16 mouse cellular contexts compared by ENCODE assay signal in the genomic region with DNA sequence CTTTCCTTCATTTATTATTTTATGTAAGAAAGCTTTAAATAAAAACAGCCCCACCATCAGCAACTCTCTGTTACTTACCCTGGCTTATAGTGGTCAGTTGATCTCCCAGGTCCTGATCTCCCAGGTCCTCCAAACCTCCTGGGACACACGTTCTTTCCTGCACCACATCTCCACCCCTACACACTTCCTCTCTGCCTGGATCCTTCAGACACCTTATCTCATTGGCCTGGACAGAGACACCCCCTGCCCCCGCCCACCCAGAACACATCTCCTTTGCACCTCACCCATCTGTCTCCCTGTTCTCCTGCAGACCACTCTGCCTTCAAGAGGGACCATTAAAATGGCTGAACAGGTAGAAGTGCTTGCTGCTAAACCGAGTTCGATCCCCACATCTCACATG. TPM values are rescaled to one million over a fixed set of nuclear protein-coding genes. Genes with fewer than 3 reads are reported as not detected.
"Had no signal": no experiment of that assay in that cellular context is flagged by ENCODE, and none has a peak within 500 bp of the region (broad histone marks: within the 10 kb centered on the region; RNA-seq: fewer than 3 reads in every experiment).

No protein-coding gene starts in this region.

- H3K9me3 ChIP-seq: midbrain, embryonic 10.5 days; midbrain, embryonic 12.5 days; neural tube, embryonic 13.5 days; neural tube, embryonic 15.5 days had no signal

- H3K36me3 ChIP-seq: midbrain, embryonic 10.5 days; midbrain, embryonic 12.5 days; neural tube, embryonic 13.5 days; neural tube, embryonic 15.5 days had no signal

- H3K4me2 ChIP-seq: lung, embryonic 14.5 days; midbrain, embryonic 12.5 days; neural tube, embryonic 13.5 days had no signal

- H3K27ac ChIP-seq: midbrain, embryonic 10.5 days; midbrain, embryonic 12.5 days; neural tube, embryonic 13.5 days had no signal

- H3K4me3 ChIP-seq: midbrain, embryonic 10.5 days; midbrain, embryonic 12.5 days; myocyte; neural tube, embryonic 13.5 days; neural tube, embryonic 15.5 days had no signal

- H3K9ac ChIP-seq: lung, embryonic 14.5 days; midbrain, embryonic 12.5 days; neural tube, embryonic 13.5 days; neural tube, embryonic 15.5 days had no signal

RNA-seq across cellular contexts. Expression of a gene that starts 1.6 kb away (rescaled TPM):
- polyA plus RNA-seq: lung, embryonic 14.5 days; lung, embryonic 16.5 days; midbrain, embryonic 12.5 days; neural tube, embryonic 13.5 days; stomach, embryonic 14.5 days had no signal

RNA-seq across cellular contexts. Expression of a gene that starts 29.4 kb away (rescaled TPM):
- total RNA-seq: megakaryocyte, adult 5-6 weeks; megakaryocyte-erythroid progenitor cell, adult 5-6 weeks had no signal
- polyA plus RNA-seq: lung, embryonic 14.5 days; lung, embryonic 16.5 days; midbrain, embryonic 10.5 days; midbrain, embryonic 14.5 days; midbrain, embryonic 16.5 days; myocyte; neural tube, embryonic 11.5 days; neural tube, embryonic 13.5 days; neural tube, embryonic 15.5 days; small intestine, adult 2 months; stomach, embryonic 14.5 days; stomach, embryonic 16.5 days; thymus, postnatal 0 days had no signal

RNA-seq across cellular contexts. Expression of a gene that starts 41.4 kb away (rescaled TPM):
- total RNA-seq: megakaryocyte, adult 5-6 weeks; megakaryocyte-erythroid progenitor cell, adult 5-6 weeks had no signal
- polyA plus RNA-seq: lung, embryonic 14.5 days; lung, embryonic 16.5 days; midbrain, embryonic 10.5 days; midbrain, embryonic 12.5 days; midbrain, embryonic 14.5 days; midbrain, embryonic 16.5 days; myocyte; neural tube, embryonic 11.5 days; neural tube, embryonic 13.5 days; neural tube, embryonic 15.5 days; small intestine, adult 2 months; stomach, embryonic 14.5 days; stomach, embryonic 16.5 days; thymus, postnatal 0 days had no signal

RNA-seq across cellular contexts. Expression of a gene that starts 52.8 kb away (rescaled TPM):
- total RNA-seq: megakaryocyte, adult 5-6 weeks; megakaryocyte-erythroid progenitor cell, adult 5-6 weeks had no signal
- polyA plus RNA-seq: lung, embryonic 14.5 days; lung, embryonic 16.5 days; midbrain, embryonic 10.5 days; midbrain, embryonic 12.5 days; midbrain, embryonic 14.5 days; midbrain, embryonic 16.5 days; myocyte; neural tube, embryonic 11.5 days; neural tube, embryonic 13.5 days; neural tube, embryonic 15.5 days; small intestine, adult 2 months; stomach, embryonic 14.5 days; stomach, embryonic 16.5 days; thymus, postnatal 0 days had no signal
